Mouse (Mus musculus) MEL (cell line): ENCODE data around the gene Caskin1. TPM values are rescaled to one million over a fixed set of nuclear protein-coding genes. Genes with fewer than 3 reads are reported as not detected.

Experiments
- DNase-seq: peaks from one replicate; pipeline ENCODE4 v3.0.0; 2011; ENCODE audit warnings: low read depth, low spot score
- H3K27ac ChIP-seq: 2 replicates; pipeline ENCODE4 v1.5.1; 2012; ENCODE audit warnings: low read depth, mild to moderate bottlenecking, control low read depth, low read length, moderate library complexity; ENCODE audit not compliant: control insufficient read depth
- H3K27me3 ChIP-seq, 2 experiments: fragments of 150-350 bp in 1 of 2; sonication (generic) in 1 of 2; 2 replicates each; pipeline ENCODE4 v1.6.1; 2012; ENCODE audit warnings: low read length in 2 of 2, mild to moderate bottlenecking in 2 of 2, improper control_type of control experiment in 1 of 2, moderate library complexity in 1 of 2; ENCODE audit not compliant: insufficient read depth in 2 of 2, control insufficient read depth in 1 of 2
- H3K36me3 ChIP-seq, 2 experiments: 2 replicates each; pipeline ENCODE4 v1.6.1; 2012 to 2014; ENCODE audit warnings: low read length in 2 of 2, improper control_type of control experiment in 1 of 2, inconsistent platforms in 1 of 2, mild to moderate bottlenecking in 1 of 2; ENCODE audit not compliant: insufficient read depth in 2 of 2, control insufficient read depth in 1 of 2
- H3K4me1 ChIP-seq, 2 experiments: fragments of 150-350 bp in 1 of 2; sonication (generic) in 1 of 2; 2 replicates each; pipeline ENCODE4 v1.6.1; 2012; ENCODE audit warnings: low read length in 2 of 2, improper control_type of control experiment in 1 of 2, mild to moderate bottlenecking in 1 of 2; ENCODE audit not compliant: insufficient read depth in 2 of 2, control insufficient read depth in 1 of 2
- H3K4me3 ChIP-seq, 2 experiments: fragments of 150-350 bp in 1 of 2; sonication (generic) in 1 of 2; 2 replicates each; pipeline ENCODE4 v1.5.1; 2012; ENCODE audit warnings: low read depth in 2 of 2, low read length in 2 of 2, mild to moderate bottlenecking in 2 of 2, moderate library complexity in 2 of 2, control low read depth in 1 of 2, improper control_type of control experiment in 1 of 2; ENCODE audit not compliant: control insufficient read depth in 1 of 2, insufficient read depth in 1 of 2
- H3K79me2 ChIP-seq: 2 replicates; pipeline ENCODE4 v1.6.1; 2012; ENCODE audit warnings: mild to moderate bottlenecking, low read length, moderate library complexity; ENCODE audit not compliant: control insufficient read depth, poor library complexity, insufficient read depth
- H3K9ac ChIP-seq: 2 replicates; pipeline ENCODE4 v1.6.1; 2012; ENCODE audit warnings: low read depth, mild to moderate bottlenecking, control low read depth, low read length, moderate library complexity; ENCODE audit not compliant: control insufficient read depth, poor library complexity, severe bottlenecking
- H3K9me3 ChIP-seq: fragments of 150-350 bp; sonication (generic); replicated peaks from 2 replicates; pipeline ENCODE4 v1.6.1; 2012; ENCODE audit warnings: mild to moderate bottlenecking, low read length, improper control_type of control experiment, moderate library complexity; ENCODE audit not compliant: insufficient read depth
- CTCF ChIP-seq, 3 experiments: IDR thresholded peaks in 2 of 3; conservative IDR thresholded peaks in 1 of 3; 2 replicates each; pipeline ENCODE4 v1.5.1; 2011 to 2012; ENCODE audit warnings: low read length in 3 of 3, low read depth in 2 of 3, mild to moderate bottlenecking in 2 of 3, improper control_type of control experiment in 1 of 3, inconsistent platforms in 1 of 3, mixed read lengths in 1 of 3, moderate library complexity in 1 of 3; ENCODE audit not compliant: control insufficient read depth in 1 of 3, insufficient read depth in 1 of 3, poor library complexity in 1 of 3, severe bottlenecking in 1 of 3
- E2F4 ChIP-seq: IDR thresholded peaks from 2 replicates; pipeline ENCODE4 v1.6.1; 2011; ENCODE audit warnings: low read depth, low read length, improper control_type of control experiment, borderline replicate concordance
- EP300 ChIP-seq, 2 experiments: IDR thresholded peaks; 2 replicates each; pipeline ENCODE4 v1.6.1; 2011; ENCODE audit warnings: improper control_type of control experiment in 2 of 2, low read length in 2 of 2, low read depth in 1 of 2, mild to moderate bottlenecking in 1 of 2
- HCFC1 ChIP-seq: IDR thresholded peaks from 2 replicates; pipeline ENCODE4 v1.6.1; 2012; ENCODE audit warnings: low read depth, mild to moderate bottlenecking, inconsistent platforms, low read length, improper control_type of control experiment, moderate library complexity
- JUND ChIP-seq: IDR thresholded peaks from 2 replicates; pipeline ENCODE4 v1.6.1; 2011; ENCODE audit warnings: low read depth, mild to moderate bottlenecking, improper control_type of control experiment, low read length
- KAT2A ChIP-seq: conservative IDR thresholded peaks from 2 replicates; pipeline ENCODE4 v1.6.1; 2012; ENCODE audit warnings: low read depth, low read length, improper control_type of control experiment, inconsistent platforms
- MAX ChIP-seq: IDR thresholded peaks from 2 replicates; pipeline ENCODE4 v1.6.1; 2011; ENCODE audit warnings: low read length, improper control_type of control experiment
- MYB ChIP-seq: IDR thresholded peaks from 2 replicates; pipeline ENCODE4 v1.6.1; 2011; ENCODE audit warnings: mild to moderate bottlenecking, low read depth, low read length, improper control_type of control experiment
- NRF1 ChIP-seq: IDR thresholded peaks from 2 replicates; pipeline ENCODE4 v1.6.1; 2014; ENCODE audit warnings: low read depth, mild to moderate bottlenecking, inconsistent platforms, low read length, improper control_type of control experiment, moderate library complexity; ENCODE audit not compliant: poor library complexity, insufficient read depth, severe bottlenecking
- POLR2A ChIP-seq, 2 experiments: IDR thresholded peaks; 2 replicates each; pipeline ENCODE4 v1.6.1; 2011 to 2012; ENCODE audit warnings: low read length in 2 of 2, mild to moderate bottlenecking in 2 of 2, control low read depth in 1 of 2, improper control_type of control experiment in 1 of 2, low read depth in 1 of 2, moderate library complexity in 1 of 2; ENCODE audit not compliant: control insufficient read depth in 1 of 2, insufficient read depth in 1 of 2, poor library complexity in 1 of 2
- RAD21 ChIP-seq: IDR thresholded peaks from 2 replicates; pipeline ENCODE4 v1.6.1; 2011; ENCODE audit warnings: mild to moderate bottlenecking, low read depth, low read length, improper control_type of control experiment
- SIN3A ChIP-seq: IDR thresholded peaks from 2 replicates; pipeline ENCODE4 v1.6.1; 2012; ENCODE audit warnings: low read length, improper control_type of control experiment, inconsistent platforms
- SMC3 ChIP-seq: IDR thresholded peaks from 2 replicates; pipeline ENCODE4 v1.6.1; 2011; ENCODE audit warnings: low read depth, low read length, improper control_type of control experiment
- TAL1 ChIP-seq: IDR thresholded peaks from 2 replicates; pipeline ENCODE4 v1.6.1; 2012; ENCODE audit warnings: mild to moderate bottlenecking, inconsistent platforms, low read length, moderate library complexity, mixed read lengths
- USF1 ChIP-seq: IDR thresholded peaks from 2 replicates; pipeline ENCODE4 v1.6.1; 2014; ENCODE audit warnings: low read depth, mild to moderate bottlenecking, inconsistent platforms, low read length, improper control_type of control experiment, moderate library complexity
- ZC3H11A ChIP-seq: IDR thresholded peaks from 2 replicates; pipeline ENCODE4 v1.6.1; 2012; ENCODE audit warnings: low read depth, mild to moderate bottlenecking, inconsistent platforms, low read length, improper control_type of control experiment
- ZNF384 ChIP-seq: IDR thresholded peaks from 2 replicates; pipeline ENCODE4 v1.6.1; 2012; ENCODE audit warnings: low read depth, mild to moderate bottlenecking, inconsistent platforms, low read length, improper control_type of control experiment
- polyA plus RNA-seq, 2 experiments: library from polyadenylated mRNA; stranded (reverse) in 1 of 2; unstranded in 1 of 2; fragments of >175 nt in 1 of 2; fragments of >200 nt in 1 of 2; gene quantifications; 2 replicates each; pipeline versions ENCODE4 v1.2.1 to v1.2.4; 2012; ENCODE audit warnings: low replicate concordance in 2 of 2, low read depth in 1 of 2; ENCODE audit not compliant: insufficient read length in 2 of 2, insufficient read depth in 1 of 2, missing spikeins in 1 of 2
- total RNA-seq: library from RNA; depleted of rRNA; stranded (reverse); fragments of 300-350 nt; gene quantifications from 2 replicates; pipeline ENCODE4 v1.2.3, GENCODE M21; 2012

The Caskin1 gene
- total and polyA plus RNA-seq, 3 experiments: 0.04 to 0.38 TPM; not detected in 1

DNA sequence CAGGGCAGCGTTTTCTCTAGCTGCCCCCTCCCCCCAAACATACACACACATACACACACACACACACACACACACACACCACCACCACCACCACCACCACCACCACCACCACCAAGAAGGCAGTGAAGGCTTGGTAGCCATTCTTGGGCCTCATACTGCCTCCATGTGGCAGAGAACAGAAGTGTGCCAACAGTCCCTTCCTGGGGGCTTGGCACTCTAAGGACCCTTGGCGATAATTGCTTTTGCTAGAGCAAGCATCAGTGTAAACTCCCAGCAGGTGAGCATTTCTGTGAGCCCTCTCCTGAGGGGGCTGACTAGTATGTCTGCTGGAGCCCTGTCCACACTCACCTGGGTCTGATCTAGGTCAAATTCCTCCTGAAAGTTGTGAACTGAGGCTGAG is 47.3 kb upstream of the Caskin1 start:
- no peak overlapping the region for H3K27ac ChIP-seq
- no peaks in the 10 kb centered on the region for H3K4me1 ChIP-seq
- no peaks in the 10 kb centered on the region for H3K27me3 ChIP-seq
- DNase-seq: peak; percentile 47
- H3K9me3 ChIP-seq: no peaks in the 10 kb centered on the region
- no peak overlapping the region for H3K4me3 ChIP-seq
- H3K36me3 ChIP-seq: no peaks in the 10 kb centered on the region; a peak in 1 of 4 replicates
- TF ChIP-seq E2F4: no peak
- TF ChIP-seq KAT2A: no peak
- no peak for TF ChIP-seq MAX
- TF ChIP-seq ZC3H11A: peak; percentile 14; the same call in 1 of the 2 replicates
- no peak for TF ChIP-seq POLR2A (IDR thresholded peaks at IDR 0.05; ENCODE audit: control insufficient read depth in 1 of 2, insufficient read depth in 1 of 2, low read depth in 1 of 2, low read length in 2 of 2, poor library complexity in 1 of 2)
- no peak for TF ChIP-seq MYB
- peak; percentile 34 to 57 (median 53); a peak in 5 of 6 replicates for TF ChIP-seq CTCF (IDR thresholded peaks at IDR 0.05 in 2 of 3, conservative IDR thresholded peaks at IDR 0.05 in 1 of 3; ENCODE audit: control insufficient read depth in 1 of 3, insufficient read depth in 1 of 3, low read depth in 2 of 3, low read length in 3 of 3, poor library complexity in 1 of 3, severe bottlenecking in 1 of 3)
- TF ChIP-seq EP300 (IDR thresholded peaks at IDR 0.05; ENCODE audit: low read depth in 1 of 2, low read length in 2 of 2): no peak
- no peak for TF ChIP-seq USF1
- peak; percentile 52 for TF ChIP-seq SMC3
- TF ChIP-seq RAD21: peak; percentile 42
- TF ChIP-seq TAL1: no peak
- no peak for TF ChIP-seq HCFC1
- no peak overlapping the region for H3K9ac ChIP-seq
- H3K79me2 ChIP-seq: no peaks in the 10 kb centered on the region

- Histone ChIP-seq H3K9me3 (no peaks in the 10 kb centered on the region), H3K36me3 (no peaks in the 10 kb centered on the region; a peak in 1 of 4 replicates), H3K27me3 (no peaks in the 10 kb centered on the region), H3K27ac (no peak overlapping the region), H3K4me1 (no peaks in the 10 kb centered on the region), H3K4me3 (no peak overlapping the region), H3K79me2 (no peaks in the 10 kb centered on the region), H3K9ac (no peak overlapping the region)
- DNase-seq: no peak
- TF ChIP-seq USF1 (no peak), NRF1 (no peak), ZNF384 (no peak), SIN3A (no peak), CTCF (IDR thresholded peaks at IDR 0.05 in 2 of 3, conservative IDR thresholded peaks at IDR 0.05 in 1 of 3; ENCODE audit: control insufficient read depth in 1 of 3, insufficient read depth in 1 of 3, low read depth in 2 of 3, low read length in 3 of 3, poor library complexity in 1 of 3, severe bottlenecking in 1 of 3) (no peak), JUND (no peak)
Measured at GRCm38 (mm10) chr17:24442107-24442506, 46.3 kb upstream of the Caskin1 start.
